25 mouse cellular contexts compared by ENCODE assay signal in the genomic region with DNA sequence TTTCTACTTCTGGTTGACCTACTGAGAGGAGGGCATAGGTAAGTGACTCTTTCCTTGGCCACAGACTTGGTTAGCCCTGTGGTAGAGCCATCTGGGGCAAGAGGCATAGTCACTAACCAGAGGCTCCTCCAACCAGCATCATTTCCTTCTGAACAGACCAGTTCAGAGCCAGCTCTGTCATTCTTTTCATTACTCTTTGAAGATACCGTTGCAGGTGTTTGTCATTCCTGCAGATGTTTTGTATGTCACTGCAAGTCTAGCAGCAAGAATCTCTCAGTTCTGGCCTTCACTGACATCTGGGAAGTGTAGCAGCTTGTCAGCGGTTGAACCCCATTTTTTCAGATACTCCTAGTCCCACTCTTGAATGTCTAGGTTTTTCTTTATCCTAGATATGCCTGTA.
"Had no signal": no experiment of that assay in that cellular context is flagged by ENCODE, and none has a peak within 500 bp of the region (broad histone marks: within the 10 kb centered on the region; RNA-seq: fewer than 3 reads in every experiment).

No protein-coding gene starts in this region.

- ATAC-seq: forebrain, embryonic 16.5 days; hindbrain, embryonic 16.5 days; inflammation-experienced regulatory T-cells, adult 6 months; intestine, embryonic 15.5 days; intestine, postnatal 0 days had no signal

- H3K9me3 ChIP-seq: heart, embryonic 10.5 days; heart, embryonic 13.5 days; heart, embryonic 15.5 days; hindbrain, embryonic 10.5 days; hindbrain, embryonic 12.5 days; intestine, embryonic 15.5 days; limb, embryonic 13.5 days had no signal

- H3K27me3 ChIP-seq: heart, embryonic 13.5 days; heart, embryonic 15.5 days; hindbrain, embryonic 12.5 days; intestine, embryonic 15.5 days; limb, embryonic 13.5 days had no signal

- DNase-seq: gastrocnemius, adult 2 months; gastrocnemius, postnatal 10 days; gastrocnemius, postnatal 25 days; heart, adult 18-20 months; heart, postnatal 14 days; heart, postnatal 4 days; kidney, adult 18-20 months; kidney, adult 8-10 months; kidney, postnatal 10 days; kidney, postnatal 25 days; kidney, postnatal 4 days; left cerebral cortex, postnatal 4 days had no signal

- H3K27ac ChIP-seq: gastrocnemius, adult 2 months; heart, embryonic 10.5 days; heart, embryonic 13.5 days; heart, embryonic 15.5 days; hindbrain, embryonic 10.5 days; hindbrain, embryonic 12.5 days; hindbrain, embryonic 14.5 days; intestine, embryonic 15.5 days; layer of hippocampus, adult 2 months; limb, embryonic 13.5 days had no signal

- H3K4me3 ChIP-seq: gastrocnemius, adult 2 months; heart, embryonic 10.5 days; heart, embryonic 13.5 days; heart, embryonic 15.5 days; hindbrain, embryonic 10.5 days; hindbrain, embryonic 12.5 days; intestine, embryonic 15.5 days; layer of hippocampus, adult 2 months; limb, embryonic 13.5 days had no signal

- H3K4me2 ChIP-seq: heart, embryonic 13.5 days; heart, embryonic 15.5 days; hindbrain, embryonic 12.5 days; hindbrain, embryonic 14.5 days; intestine, embryonic 15.5 days; limb, embryonic 13.5 days had no signal

- H3K9ac ChIP-seq: heart, embryonic 13.5 days; heart, embryonic 15.5 days; hindbrain, embryonic 12.5 days; hindbrain, embryonic 14.5 days; intestine, embryonic 15.5 days; limb, embryonic 13.5 days had no signal
